Mouse (Mus musculus): ENCODE data around the gene Slc7a6. TPM values are rescaled to one million over a fixed set of nuclear protein-coding genes. Genes with fewer than 3 reads are reported as not detected.

Gene Slc7a6
- polyA plus RNA-seq, 1 experiment from 2014 or later: 121 TPM

DNA sequence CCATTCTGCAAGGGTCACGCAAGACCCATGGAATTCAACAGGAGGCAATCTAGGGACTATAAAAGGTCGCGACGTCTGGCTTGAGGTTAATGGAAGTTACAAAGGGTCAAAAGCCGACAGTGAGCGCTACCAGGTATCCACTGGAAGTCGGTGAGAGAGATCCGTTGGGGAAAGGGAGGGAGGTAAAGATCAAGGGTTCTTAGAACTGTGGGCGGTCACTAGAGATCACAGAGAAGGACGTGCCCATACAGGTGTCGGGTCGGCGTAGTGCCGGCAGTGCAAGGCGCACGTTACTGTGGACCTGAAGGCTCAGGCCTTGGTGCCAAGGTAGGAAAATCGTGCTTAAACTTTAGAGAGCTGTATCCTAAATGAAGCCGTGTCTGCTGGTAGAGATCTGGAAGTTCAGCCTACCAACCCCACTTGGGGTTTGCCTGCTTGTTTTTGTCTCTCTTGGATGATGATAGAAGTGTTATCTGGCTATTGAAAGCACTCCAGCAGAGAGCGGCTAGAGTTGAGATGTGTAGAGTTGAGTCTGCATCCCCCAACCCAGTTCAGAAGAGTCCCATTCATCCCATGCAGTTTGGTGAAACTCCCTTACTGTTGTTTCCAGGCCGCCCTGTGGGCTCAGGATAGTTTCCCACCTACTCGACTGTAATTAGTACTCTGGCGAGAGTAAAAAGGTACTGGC, 31.3 kb upstream of the Slc7a6 start:
- peak overlapping the region; percentile 37; the same call in 1 of the 2 replicates for H3K9ac ChIP-seq (ENCODE audit: low read length)
- ATAC-seq (ENCODE audit: insufficient read depth, low FRiP score, low TSS enrichment) (no peak), DNase-seq (ENCODE audit: low spot score) (peak; percentile 35)
- H3K27ac ChIP-seq (ENCODE audit: low read depth, low read length): no peak overlapping the region
- H3K36me3 ChIP-seq (ENCODE audit: control insufficient read depth, insufficient read depth, low read length): no peaks in the 10 kb centered on the region; the same call in 1 of the 2 replicates
- no peaks in the 10 kb centered on the region for H3K9me3 ChIP-seq (ENCODE audit: control insufficient read depth, low read length)
- H3K4me1 ChIP-seq (ENCODE audit: control insufficient read depth, insufficient read depth, low read length): peaks cover 9% of the 10 kb centered on the region
- WGBS: 4% methylated on average over 22 of the region's 22 CpGs
- H3K27me3 ChIP-seq (ENCODE audit: control insufficient read depth, insufficient read depth, low read length): peaks cover 58% of the 10 kb centered on the region
- H3K4me3 ChIP-seq (ENCODE audit: low read depth, low read length): peak overlapping the region; percentile 40
- peak overlapping the region; percentile 55 for H3K4me2 ChIP-seq (ENCODE audit: low read depth)

DNA sequence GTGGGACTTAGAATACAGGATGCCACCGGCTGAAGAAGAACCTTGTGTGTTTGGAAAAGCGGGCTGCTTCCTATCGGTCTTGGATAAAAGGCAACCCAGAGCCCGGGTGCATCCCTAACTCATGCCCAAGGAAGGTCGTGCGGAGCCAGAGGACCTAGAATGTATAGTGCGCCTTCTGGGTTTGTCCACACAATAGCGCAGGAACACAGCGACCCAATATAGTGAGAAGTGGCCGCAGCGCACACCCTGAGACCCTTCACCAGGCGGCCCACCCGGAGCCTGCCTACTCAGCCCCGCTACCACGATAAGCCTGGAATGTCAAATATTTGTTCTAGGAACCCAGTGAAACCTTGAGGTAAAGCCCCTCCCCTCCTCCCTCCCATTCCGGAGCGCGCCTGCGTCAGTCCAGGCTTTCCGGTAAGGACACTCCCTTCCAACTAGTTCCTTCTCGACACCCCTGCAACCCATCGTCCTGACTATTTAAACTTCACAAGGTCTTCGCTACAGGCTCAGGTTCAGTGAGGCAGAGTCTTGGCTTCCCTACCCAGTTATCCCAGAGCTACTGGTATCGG, 30.7 kb upstream of the Slc7a6 start:
- H3K9me3 ChIP-seq (ENCODE audit: control insufficient read depth, low read length): no peaks in the 10 kb centered on the region
- H3K36me3 ChIP-seq (ENCODE audit: control insufficient read depth, insufficient read depth, low read length): no peaks in the 10 kb centered on the region
- H3K27me3 ChIP-seq (ENCODE audit: control insufficient read depth, insufficient read depth, low read length): peaks cover 58% of the 10 kb centered on the region
- ATAC-seq (ENCODE audit: insufficient read depth, low FRiP score, low TSS enrichment): no peak
- H3K4me3 ChIP-seq (ENCODE audit: low read depth, low read length): peak overlapping the region; percentile 40
- H3K4me2 ChIP-seq (ENCODE audit: low read depth): peak overlapping the region; percentile 55
- under 1% methylated on average over 23 of the region's 24 CpGs for WGBS
- peak overlapping the region; percentile 37 for H3K9ac ChIP-seq (ENCODE audit: low read length)
- peaks cover 9% of the 10 kb centered on the region for H3K4me1 ChIP-seq (ENCODE audit: control insufficient read depth, insufficient read depth, low read length)
- DNase-seq (ENCODE audit: low spot score): peak; percentile 51
- H3K27ac ChIP-seq (ENCODE audit: low read depth, low read length): no peak overlapping the region

- DNase-seq (ENCODE audit: low spot score) (no peak), ATAC-seq (ENCODE audit: insufficient read depth, low FRiP score, low TSS enrichment) (no peak)
- peaks cover 55% of the 10 kb centered on the region for H3K27me3 ChIP-seq (ENCODE audit: control insufficient read depth, insufficient read depth, low read length)
- H3K9me3 ChIP-seq (ENCODE audit: control insufficient read depth, low read length): no peaks in the 10 kb centered on the region
- peak overlapping the region; percentile 37 for H3K9ac ChIP-seq (ENCODE audit: low read length)
- H3K4me2 ChIP-seq (ENCODE audit: low read depth): peak overlapping the region; percentile 55
- no peak overlapping the region for H3K27ac ChIP-seq (ENCODE audit: low read depth, low read length)
- peaks cover 9% of the 10 kb centered on the region for H3K4me1 ChIP-seq (ENCODE audit: control insufficient read depth, insufficient read depth, low read length)
- no peaks in the 10 kb centered on the region for H3K36me3 ChIP-seq (ENCODE audit: control insufficient read depth, insufficient read depth, low read length)
- H3K4me3 ChIP-seq (ENCODE audit: low read depth, low read length): peak overlapping the region; percentile 40
- WGBS: 13% methylated on average over 7 of the region's 7 CpGs
Measured at GRCm38 (mm10) chr8:106138616-106139015, 30.0 kb upstream of the Slc7a6 start.

DNA sequence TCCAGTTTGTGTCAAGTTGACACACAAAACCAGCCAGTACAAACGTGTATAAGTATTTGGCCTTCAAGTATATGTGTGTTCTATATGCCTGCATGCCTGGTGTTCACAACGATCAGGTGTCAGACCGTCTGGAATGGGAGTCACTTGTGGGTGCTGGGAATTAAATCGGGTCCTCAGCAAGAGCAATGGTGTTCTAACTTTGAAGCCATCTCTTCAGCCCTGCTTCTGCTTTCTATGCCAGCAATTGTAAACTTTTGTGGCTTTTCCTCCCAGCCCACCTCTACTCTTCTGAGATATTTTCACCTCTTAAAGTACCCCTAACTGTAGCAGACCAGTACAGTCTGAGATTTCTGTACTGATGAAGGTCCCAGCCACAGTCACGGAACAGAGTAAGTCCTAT, 28.5 kb upstream of the Slc7a6 start:
- H3K27me3 ChIP-seq (ENCODE audit: control insufficient read depth, insufficient read depth, low read length): peaks cover 39% of the 10 kb centered on the region
- H3K27ac ChIP-seq (ENCODE audit: low read depth, low read length): no peak overlapping the region
- no peaks in the 10 kb centered on the region for H3K36me3 ChIP-seq (ENCODE audit: control insufficient read depth, insufficient read depth, low read length)
- H3K4me2 ChIP-seq (ENCODE audit: low read depth): no peak overlapping the region
- H3K9ac ChIP-seq (ENCODE audit: low read length): no peak overlapping the region
- DNase-seq (ENCODE audit: low spot score) (no peak), ATAC-seq (ENCODE audit: insufficient read depth, low FRiP score, low TSS enrichment) (no peak)
- H3K4me3 ChIP-seq (ENCODE audit: low read depth, low read length): no peak overlapping the region
- H3K4me1 ChIP-seq (ENCODE audit: control insufficient read depth, insufficient read depth, low read length): peaks cover 9% of the 10 kb centered on the region
- WGBS: 68% methylated on average over 5 of the region's 5 CpGs
- H3K9me3 ChIP-seq (ENCODE audit: control insufficient read depth, low read length): no peaks in the 10 kb centered on the region

DNA sequence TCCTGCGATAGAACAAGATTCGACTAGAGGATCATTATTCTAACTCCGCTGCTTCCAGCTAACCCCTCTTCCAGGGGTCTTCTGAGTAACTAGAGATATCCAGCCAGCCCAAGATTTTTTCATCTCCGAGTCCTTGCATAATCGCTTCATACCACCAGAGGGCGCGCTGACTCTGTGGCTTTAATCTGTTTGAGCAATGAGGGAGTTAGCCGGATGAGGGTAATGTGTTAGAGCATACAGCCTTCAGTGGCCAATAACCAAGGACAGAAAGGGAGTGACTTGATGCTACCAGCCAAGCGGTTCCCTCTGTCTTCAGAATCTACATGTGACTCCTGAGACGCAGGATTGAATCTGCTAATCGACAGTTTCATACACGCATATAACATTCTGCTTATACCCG, 27.9 kb upstream of the Slc7a6 start:
- Histone ChIP-seq H3K9ac (ENCODE audit: low read length) (no peak overlapping the region), H3K4me3 (ENCODE audit: low read depth, low read length) (no peak overlapping the region), H3K36me3 (ENCODE audit: control insufficient read depth, insufficient read depth, low read length) (no peaks in the 10 kb centered on the region), H3K9me3 (ENCODE audit: control insufficient read depth, low read length) (no peaks in the 10 kb centered on the region), H3K27ac (ENCODE audit: low read depth, low read length) (no peak overlapping the region), H3K27me3 (ENCODE audit: control insufficient read depth, insufficient read depth, low read length) (peaks cover 33% of the 10 kb centered on the region), H3K4me1 (ENCODE audit: control insufficient read depth, insufficient read depth, low read length) (peaks cover 9% of the 10 kb centered on the region), H3K4me2 (ENCODE audit: low read depth) (no peak overlapping the region)
- peak; percentile 88 for DNase-seq (ENCODE audit: low spot score)
- ATAC-seq (ENCODE audit: insufficient read depth, low FRiP score, low TSS enrichment): no peak; the same call in 1 of the 2 replicates
- 20% methylated on average over 13 of the region's 13 CpGs for WGBS

DNA sequence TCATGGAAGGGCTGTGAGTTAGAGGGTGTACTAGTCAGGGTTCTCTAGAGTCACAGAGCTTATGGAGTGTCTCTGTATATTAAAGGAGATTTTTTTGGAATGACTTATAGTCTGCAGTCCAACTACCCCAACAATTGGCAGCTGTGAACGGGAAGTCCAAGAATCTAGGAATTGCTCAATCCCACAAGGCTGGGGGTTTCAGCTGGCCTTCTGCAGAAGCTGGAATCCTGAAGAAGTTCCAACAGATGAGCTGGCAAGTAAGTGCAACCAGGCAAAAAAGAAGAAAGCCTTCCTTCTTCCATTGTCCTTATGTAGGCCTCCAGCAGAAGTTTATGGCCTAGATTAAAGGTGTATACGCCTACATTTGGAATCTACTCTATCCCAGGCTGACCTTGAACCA, 23.3 kb upstream of the Slc7a6 start:
- H3K4me3 ChIP-seq (ENCODE audit: low read depth, low read length): no peak overlapping the region
- H3K27ac ChIP-seq (ENCODE audit: low read depth, low read length): no peak overlapping the region
- no peak overlapping the region for H3K9ac ChIP-seq (ENCODE audit: low read length)
- H3K4me2 ChIP-seq (ENCODE audit: low read depth): no peak overlapping the region
- H3K4me1 ChIP-seq (ENCODE audit: control insufficient read depth, insufficient read depth, low read length): no peaks in the 10 kb centered on the region
- ATAC-seq (ENCODE audit: insufficient read depth, low FRiP score, low TSS enrichment) (no peak), DNase-seq (ENCODE audit: low spot score) (no peak)
- H3K27me3 ChIP-seq (ENCODE audit: control insufficient read depth, insufficient read depth, low read length): no peaks in the 10 kb centered on the region
- no peaks in the 10 kb centered on the region for H3K9me3 ChIP-seq (ENCODE audit: control insufficient read depth, low read length)
- no peaks in the 10 kb centered on the region for H3K36me3 ChIP-seq (ENCODE audit: control insufficient read depth, insufficient read depth, low read length)
- WGBS: 88% methylated on average over 2 of the region's 2 CpGs

- no peak overlapping the region for H3K9ac ChIP-seq (ENCODE audit: low read length)
- H3K27me3 ChIP-seq (ENCODE audit: control insufficient read depth, insufficient read depth, low read length): no peaks in the 10 kb centered on the region
- H3K4me1 ChIP-seq (ENCODE audit: control insufficient read depth, insufficient read depth, low read length): peaks cover 5% of the 10 kb centered on the region
- no peak overlapping the region for H3K4me3 ChIP-seq (ENCODE audit: low read depth, low read length)
- DNase-seq (ENCODE audit: low spot score) (no peak), ATAC-seq (ENCODE audit: insufficient read depth, low FRiP score, low TSS enrichment) (no peak)
- H3K27ac ChIP-seq (ENCODE audit: low read depth, low read length): no peak overlapping the region
- H3K4me2 ChIP-seq (ENCODE audit: low read depth): no peak overlapping the region
- H3K36me3 ChIP-seq (ENCODE audit: control insufficient read depth, insufficient read depth, low read length): no peaks in the 10 kb centered on the region
- H3K9me3 ChIP-seq (ENCODE audit: control insufficient read depth, low read length): no peaks in the 10 kb centered on the region
- 92% methylated on average over 4 of the region's 4 CpGs for whole genome bisulfite sequencing
Measured at GRCm38 (mm10) chr8:106146014-106146413, 22.6 kb upstream of the Slc7a6 start.

DNA sequence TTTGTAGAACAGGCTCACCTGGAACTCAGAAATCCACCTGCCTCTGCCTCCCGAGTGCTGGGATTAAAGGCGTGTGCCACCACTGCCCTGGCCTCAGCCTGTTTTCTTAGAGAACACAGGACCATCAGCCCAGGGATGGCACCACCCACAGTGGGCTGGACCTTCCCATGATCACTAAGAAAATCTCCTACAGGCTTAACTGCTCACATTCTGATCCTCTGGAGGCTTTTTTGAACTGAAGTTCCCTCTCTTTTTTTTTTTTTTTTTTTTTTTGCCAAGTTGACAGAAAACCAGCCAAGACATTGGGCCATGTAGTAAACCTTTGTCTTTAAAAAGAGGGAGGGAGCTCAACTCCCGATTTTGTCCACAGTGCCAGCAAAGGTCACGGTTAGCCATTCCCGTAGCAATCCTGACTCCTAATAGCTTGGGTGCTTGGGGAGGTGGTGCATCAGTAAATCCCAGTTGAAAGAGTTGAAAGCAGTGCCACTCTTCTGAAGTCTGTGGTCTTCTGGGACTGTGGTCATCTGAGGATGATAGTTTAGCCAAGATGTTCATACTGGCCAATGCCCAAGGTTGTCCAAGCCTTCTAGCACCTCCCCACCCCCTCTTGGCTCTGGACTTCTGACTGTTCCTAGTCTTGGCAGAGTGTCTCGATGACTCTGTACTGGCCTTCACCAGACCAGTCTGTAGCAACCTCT, 20.6 kb upstream of the Slc7a6 start:
- ATAC-seq (ENCODE audit: insufficient read depth, low FRiP score, low TSS enrichment) (no peak), DNase-seq (ENCODE audit: low spot score) (no peak)
- H3K27ac ChIP-seq (ENCODE audit: low read depth, low read length): no peak overlapping the region
- 91% methylated on average over 6 of the region's 6 CpGs for WGBS
- no peaks in the 10 kb centered on the region for H3K27me3 ChIP-seq (ENCODE audit: control insufficient read depth, insufficient read depth, low read length)
- no peak overlapping the region for H3K4me3 ChIP-seq (ENCODE audit: low read depth, low read length)
- no peak overlapping the region for H3K4me2 ChIP-seq (ENCODE audit: low read depth)
- H3K9ac ChIP-seq (ENCODE audit: low read length): no peak overlapping the region
- H3K4me1 ChIP-seq (ENCODE audit: control insufficient read depth, insufficient read depth, low read length): peaks cover 6% of the 10 kb centered on the region
- H3K9me3 ChIP-seq (ENCODE audit: control insufficient read depth, low read length): no peaks in the 10 kb centered on the region
- no peaks in the 10 kb centered on the region for H3K36me3 ChIP-seq (ENCODE audit: control insufficient read depth, insufficient read depth, low read length)
